Mouse (Mus musculus) erythroblast, embryonic 14.5 days (primary cell): Measurements from ENCODE around the gene Fam133b.

Experiments used
- GATA1 ChIP-seq: IDR thresholded peaks from 2 replicates; pipeline ENCODE4 v1.6.1; 2012; ENCODE audit warnings: low read length, inconsistent platforms, mixed read lengths
- TAL1 ChIP-seq: IDR thresholded peaks from 3 replicates; pipeline ENCODE4 v1.6.1; 2012; ENCODE audit warnings: low read length, inconsistent platforms, mixed read lengths

- TF ChIP-seq GATA1 (no peak), TAL1 (no peak)
These were observed 21.9 kb upstream of the Fam133b start for GRCm38 (mm10) chr5:3521741-3522140.
